Mouse (Mus musculus) olfactory bulb, adult 2 months (tissue): ENCODE measurements around the gene Lgals2.

Experiments used
- CTCF ChIP-seq: fragments of 200-500 bp; IDR thresholded peaks from 2 replicates; pipeline ENCODE4 v1.5.1; 2012; ENCODE audit warnings: low read depth, mild to moderate bottlenecking, low read length, moderate library complexity; ENCODE audit not compliant: insufficient read depth
- POLR2A ChIP-seq: fragments of 200-500 bp; IDR thresholded peaks from 2 replicates; pipeline ENCODE4 v1.6.1; 2012; ENCODE audit warnings: mild to moderate bottlenecking, low read depth, low read length, moderate library complexity; ENCODE audit not compliant: insufficient read depth

GRCm38 (mm10) chr15:78873803-78874435 lies 18.6 kb upstream of the Lgals2 start:
- no peak for TF ChIP-seq CTCF
- no peak for TF ChIP-seq POLR2A
